Mouse (Mus musculus): ENCODE measurements around the gene Ctnnbip1. TPM values are rescaled to one million over a fixed set of nuclear protein-coding genes. Genes with fewer than 3 reads are reported as not detected.

The Ctnnbip1 gene
- polyA plus RNA-seq, 1 experiment from 2014 or later = 81.2 TPM

DNA sequence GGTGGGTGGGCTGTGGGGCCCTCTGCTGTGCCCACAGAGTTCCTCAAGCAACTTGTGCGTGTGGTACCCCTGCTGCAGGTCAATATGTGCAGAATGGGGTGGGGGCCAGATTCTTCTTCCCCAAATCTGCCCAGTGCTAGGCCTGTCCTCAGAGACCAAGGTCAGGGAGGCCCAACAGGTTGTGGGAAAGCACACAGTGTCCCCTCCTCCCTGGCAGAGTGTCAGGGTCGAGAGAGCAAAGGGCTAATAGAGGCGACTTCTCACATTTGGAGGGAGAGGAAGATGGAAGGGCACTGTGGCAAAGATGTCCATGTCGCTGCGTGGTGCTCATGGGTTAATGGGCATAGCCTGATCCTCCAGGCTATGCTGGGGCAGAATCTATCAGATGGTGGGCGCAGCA lies 7.8 kb downstream of the Ctnnbip1 start:
- Histone ChIP-seq H3K4me2 (no peak overlapping the region), H3K4me3 (no peak overlapping the region), H3K9ac (0 out of 2 replicates have a peak overlapping the region, but pooled peaks have one; percentile 3), H3K27ac (no peak overlapping the region; the same call in 1 of the 2 replicates), H3K4me1 (peaks cover 29% of the 10 kb centered on the region), H3K36me3 (ENCODE audit: poor library complexity, severe bottlenecking) (no peaks in the 10 kb centered on the region), H3K27me3 (no peaks in the 10 kb centered on the region), H3K9me3 (replicated peaks) (no peaks in the 10 kb centered on the region)
- no peak for ATAC-seq
- WGBS = 78% methylated on average over 6 of the region's 6 CpGs

DNA sequence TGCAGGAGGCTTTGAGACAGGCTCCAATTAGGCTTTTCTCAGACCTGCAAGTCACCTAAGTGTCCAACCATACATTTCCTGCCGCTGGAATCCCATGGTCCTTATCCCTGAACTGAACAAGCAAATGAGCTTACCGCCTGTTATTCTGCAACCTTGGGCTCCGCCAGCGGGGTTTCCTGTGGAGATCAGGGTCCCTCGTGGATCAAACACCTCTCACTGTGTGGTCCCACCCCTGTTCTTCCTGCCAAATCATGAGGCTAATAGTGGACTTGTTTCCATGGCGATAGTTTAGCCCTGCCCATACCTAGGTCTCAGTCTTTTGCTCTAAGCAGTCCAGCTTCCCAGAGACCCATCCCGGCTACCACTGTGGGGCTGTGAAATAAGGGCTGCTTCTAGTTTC lies 8.3 kb downstream of the Ctnnbip1 start:
- Histone ChIP-seq H3K36me3 (ENCODE audit: poor library complexity, severe bottlenecking) (no peaks in the 10 kb centered on the region), H3K27me3 (no peaks in the 10 kb centered on the region), H3K9me3 (replicated peaks) (no peaks in the 10 kb centered on the region), H3K4me1 (peaks cover 29% of the 10 kb centered on the region), H3K4me2 (no peak overlapping the region; the same call in 1 of the 2 replicates), H3K9ac (peak overlapping the region; percentile 3; the same call in 1 of the 2 replicates), H3K27ac (no peak overlapping the region), H3K4me3 (no peak overlapping the region)
- ATAC-seq = peak; percentile 27; the same call in 1 of the 2 replicates
- 22% methylated on average over 7 of the region's 7 CpGs for WGBS

DNA sequence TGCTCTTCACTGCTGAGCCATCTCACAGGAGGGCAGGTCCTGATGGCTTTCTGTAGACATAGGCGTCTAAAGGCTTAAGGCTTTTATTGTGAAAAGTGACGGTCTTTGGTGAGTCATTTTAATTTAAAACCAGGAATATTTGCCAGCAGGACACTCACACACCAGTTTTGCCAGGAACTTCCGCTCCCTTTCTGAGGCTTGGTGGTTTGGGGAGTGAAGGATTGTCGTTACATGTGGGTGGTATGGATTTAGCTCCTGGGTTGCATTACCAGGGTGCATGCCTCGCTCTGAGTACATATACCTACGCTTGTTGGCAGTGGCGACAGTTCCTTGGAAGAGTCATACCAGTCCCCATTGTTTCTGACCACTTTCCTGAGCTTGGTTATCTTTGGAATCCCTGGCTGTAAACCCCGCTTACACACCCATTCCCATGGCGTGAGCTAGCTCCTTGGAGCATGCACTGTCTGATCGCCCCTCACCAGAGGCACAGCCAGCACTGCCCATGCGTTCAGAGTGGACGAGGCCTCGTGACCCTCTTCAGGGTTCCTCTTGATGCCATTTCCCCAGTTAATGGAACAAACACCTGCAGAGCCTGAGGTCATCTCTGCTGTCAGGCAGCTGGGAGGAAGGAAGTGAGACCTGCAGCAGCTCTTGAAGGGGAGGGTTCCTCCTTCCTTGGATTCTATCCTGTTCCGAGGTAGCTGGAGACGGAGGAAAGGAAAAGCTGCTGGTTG lies 9.8 kb downstream of the Ctnnbip1 start:
- no peaks in the 10 kb centered on the region for H3K36me3 ChIP-seq (ENCODE audit: poor library complexity, severe bottlenecking)
- 83% methylated on average over 15 of the region's 15 CpGs for WGBS
- H3K4me3 ChIP-seq = no peak overlapping the region
- peaks cover 29% of the 10 kb centered on the region for H3K4me1 ChIP-seq
- no peak overlapping the region for H3K27ac ChIP-seq
- H3K9ac ChIP-seq = no peak overlapping the region
- H3K4me2 ChIP-seq = no peak overlapping the region
- H3K27me3 ChIP-seq = no peaks in the 10 kb centered on the region
- ATAC-seq = no peak
- H3K9me3 ChIP-seq (replicated peaks) = no peaks in the 10 kb centered on the region

DNA sequence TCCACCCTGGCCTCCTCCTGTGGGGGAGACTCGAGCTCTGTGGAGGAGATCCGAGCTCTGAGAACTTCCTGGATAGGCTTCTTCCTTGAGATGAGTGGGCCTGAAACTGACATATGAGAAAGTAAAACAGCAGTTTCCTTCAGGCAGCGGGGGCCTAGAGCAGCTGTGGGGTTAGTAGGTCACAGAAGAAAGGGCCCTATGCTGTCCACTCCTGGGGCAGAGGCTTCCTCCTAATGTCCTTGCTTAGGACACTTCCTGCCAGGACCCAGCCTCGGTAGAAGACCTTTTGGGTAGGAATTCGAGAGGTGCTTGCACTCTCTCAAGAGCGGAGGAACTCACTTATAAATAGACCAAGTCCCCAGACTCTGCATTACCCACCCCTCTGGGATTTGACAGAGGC lies 11.7 kb downstream of the Ctnnbip1 start:
- peaks cover 20% of the 10 kb centered on the region for H3K4me1 ChIP-seq
- no peak overlapping the region for H3K27ac ChIP-seq
- H3K9ac ChIP-seq = no peak overlapping the region
- no peaks in the 10 kb centered on the region for H3K27me3 ChIP-seq
- H3K4me3 ChIP-seq = no peak overlapping the region
- H3K36me3 ChIP-seq (ENCODE audit: poor library complexity, severe bottlenecking) = no peaks in the 10 kb centered on the region
- no peak overlapping the region for H3K4me2 ChIP-seq
- 94% methylated on average over 6 of the region's 6 CpGs for WGBS
- ATAC-seq = no peak
- H3K9me3 ChIP-seq (replicated peaks) = no peaks in the 10 kb centered on the region

DNA sequence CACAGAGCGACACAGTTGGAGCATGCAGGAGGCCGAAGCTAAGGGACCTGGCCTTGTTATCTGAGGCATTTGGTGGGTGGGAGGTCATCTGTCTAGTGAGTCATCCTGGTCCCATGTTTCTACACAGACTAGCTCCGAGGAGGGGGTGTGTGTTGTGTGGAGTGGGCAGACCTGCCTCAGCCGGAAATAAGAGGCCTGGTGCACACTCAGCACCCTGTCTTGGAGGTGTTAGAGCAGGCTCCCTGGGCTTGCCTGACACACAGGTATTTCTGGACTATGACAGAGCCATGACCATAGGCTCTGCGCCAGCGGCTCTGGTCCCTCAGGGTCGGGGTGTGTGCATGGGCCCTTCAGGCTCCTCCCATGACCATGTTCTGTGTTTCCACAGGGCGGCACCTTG lies 21.4 kb downstream of the Ctnnbip1 start:
- Histone ChIP-seq H3K9ac (no peak overlapping the region), H3K36me3 (ENCODE audit: poor library complexity, severe bottlenecking) (no peaks in the 10 kb centered on the region), H3K4me1 (peaks cover 17% of the 10 kb centered on the region), H3K4me3 (no peak overlapping the region), H3K27me3 (no peaks in the 10 kb centered on the region), H3K27ac (no peak overlapping the region), H3K4me2 (no peak overlapping the region), H3K9me3 (replicated peaks) (no peaks in the 10 kb centered on the region)
- 86% methylated on average over 8 of the region's 8 CpGs for WGBS
- ATAC-seq = no peak

DNA sequence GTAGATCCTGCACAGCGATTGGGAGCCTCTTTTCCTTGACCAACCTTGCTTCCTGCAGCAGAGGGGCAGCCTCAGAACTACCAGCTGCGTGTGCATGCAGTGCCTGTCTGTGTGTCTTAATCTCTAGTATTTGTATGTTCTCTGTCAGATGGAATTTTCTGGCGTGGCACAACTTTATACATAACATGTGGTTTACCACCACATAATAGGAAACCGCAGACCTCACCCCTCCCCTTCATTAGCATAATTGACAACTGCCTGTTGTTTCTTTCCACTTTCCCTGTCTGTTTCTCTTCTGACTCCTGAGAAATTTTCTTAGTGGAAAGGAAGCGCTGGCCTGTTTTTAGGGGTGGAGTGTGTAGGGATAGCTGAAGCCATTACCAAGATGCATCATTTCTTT lies 23.9 kb downstream of the Ctnnbip1 start:
- Histone ChIP-seq H3K9ac (no peak overlapping the region), H3K4me3 (no peak overlapping the region), H3K4me2 (no peak overlapping the region), H3K27me3 (no peaks in the 10 kb centered on the region), H3K9me3 (replicated peaks) (no peaks in the 10 kb centered on the region), H3K27ac (no peak overlapping the region), H3K36me3 (ENCODE audit: poor library complexity, severe bottlenecking) (peaks cover 17% of the 10 kb centered on the region), H3K4me1 (peaks cover 13% of the 10 kb centered on the region)
- WGBS = 61% methylated on average over 5 of the region's 5 CpGs
- ATAC-seq = no peak

DNA sequence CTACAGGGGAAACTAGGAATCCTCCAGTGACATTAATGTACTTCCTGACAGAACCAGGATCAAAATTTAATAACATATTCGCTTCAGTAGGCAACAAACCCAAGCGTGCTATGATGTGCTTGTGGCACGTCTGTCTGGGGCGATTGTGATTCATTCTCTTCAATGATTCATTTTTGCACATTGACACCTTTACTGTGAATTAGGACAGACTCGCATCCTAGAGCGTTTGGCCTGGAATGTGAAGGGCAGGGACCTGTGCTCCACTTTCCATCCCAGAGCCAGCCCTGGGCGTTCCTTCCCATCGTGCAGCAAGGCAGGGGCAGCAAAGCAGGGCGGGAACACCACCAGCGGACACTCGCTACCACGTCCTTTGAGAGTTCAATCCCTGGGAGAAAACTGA lies 24.4 kb downstream of the Ctnnbip1 start:
- no peak overlapping the region for H3K4me3 ChIP-seq
- no peaks in the 10 kb centered on the region for H3K27me3 ChIP-seq
- H3K9ac ChIP-seq = no peak overlapping the region
- H3K4me1 ChIP-seq = peaks cover 13% of the 10 kb centered on the region
- H3K36me3 ChIP-seq (ENCODE audit: poor library complexity, severe bottlenecking) = peaks cover 22% of the 10 kb centered on the region
- H3K9me3 ChIP-seq (replicated peaks) = no peaks in the 10 kb centered on the region
- H3K4me2 ChIP-seq = no peak overlapping the region
- no peak for ATAC-seq
- H3K27ac ChIP-seq = no peak overlapping the region
- WGBS = 77% methylated on average over 12 of the region's 12 CpGs

DNA sequence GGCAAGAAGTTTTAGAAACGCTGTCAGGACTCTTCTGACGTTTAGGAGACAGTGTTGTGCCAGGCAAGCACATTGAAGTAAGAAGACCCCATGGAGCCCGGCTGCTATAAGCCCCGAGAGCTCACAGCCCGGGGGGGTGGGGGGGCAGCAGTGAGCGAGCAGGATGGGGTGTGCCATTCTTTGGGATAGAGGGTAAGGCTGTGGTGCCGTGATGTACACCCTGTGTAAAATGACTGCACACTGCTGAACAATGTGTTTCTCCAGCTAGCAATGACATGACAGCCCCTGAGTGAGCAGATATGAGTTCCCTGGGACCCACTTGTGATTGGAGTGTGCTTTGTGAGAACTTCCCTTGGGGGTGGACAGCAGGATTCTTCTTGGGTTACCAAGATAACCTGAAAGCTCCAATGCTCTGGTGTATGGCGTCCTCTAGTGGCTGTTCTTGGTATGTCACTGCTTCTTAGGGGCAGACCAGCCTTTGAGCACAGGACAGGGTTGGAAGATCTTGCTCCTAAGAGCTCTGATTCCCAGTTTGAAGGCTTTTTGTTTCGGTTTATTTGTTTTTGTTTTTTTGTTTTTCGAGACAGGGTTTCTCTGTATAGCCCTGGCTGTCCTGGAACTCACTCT lies 25.0 kb downstream of the Ctnnbip1 start:
- H3K4me3 ChIP-seq = no peak overlapping the region
- ATAC-seq = peak; percentile 48; the same call in 1 of the 2 replicates
- H3K36me3 ChIP-seq (ENCODE audit: poor library complexity, severe bottlenecking) = peaks cover 24% of the 10 kb centered on the region
- H3K27me3 ChIP-seq = no peaks in the 10 kb centered on the region
- no peak overlapping the region for H3K4me2 ChIP-seq
- H3K9me3 ChIP-seq (replicated peaks) = no peaks in the 10 kb centered on the region
- 39% methylated on average over 10 of the region's 10 CpGs for WGBS
- H3K4me1 ChIP-seq = peaks cover 13% of the 10 kb centered on the region
- no peak overlapping the region for H3K9ac ChIP-seq
- no peak overlapping the region for H3K27ac ChIP-seq

DNA sequence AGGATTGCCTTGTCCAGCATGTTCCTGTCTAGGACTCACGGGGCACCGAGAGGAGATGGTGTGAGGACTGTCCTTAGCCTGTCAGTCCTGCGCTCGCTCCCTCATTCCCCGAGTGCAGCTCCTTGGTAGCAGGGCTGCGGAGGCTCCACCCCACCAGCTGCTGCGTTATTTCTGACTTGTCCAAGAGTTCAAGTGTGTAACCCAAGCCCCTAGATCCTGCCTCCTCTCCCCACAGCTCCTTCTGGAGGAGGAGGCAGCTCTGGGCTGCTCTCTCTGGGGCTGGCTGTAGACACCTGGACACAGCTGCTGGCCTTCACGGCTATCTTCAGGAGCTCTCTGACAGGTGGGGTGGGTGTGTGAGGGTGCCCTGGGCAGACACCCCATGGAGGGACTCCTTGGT lies 26.9 kb downstream of the Ctnnbip1 start:
- WGBS = 88% methylated on average over 8 of the region's 8 CpGs
- Histone ChIP-seq H3K27me3 (no peaks in the 10 kb centered on the region), H3K27ac (no peak overlapping the region), H3K4me2 (no peak overlapping the region), H3K9me3 (replicated peaks) (no peaks in the 10 kb centered on the region), H3K36me3 (ENCODE audit: poor library complexity, severe bottlenecking) (peaks cover 27% of the 10 kb centered on the region), H3K4me3 (no peak overlapping the region), H3K4me1 (peaks cover 5% of the 10 kb centered on the region), H3K9ac (no peak overlapping the region)
- ATAC-seq = no peak

DNA sequence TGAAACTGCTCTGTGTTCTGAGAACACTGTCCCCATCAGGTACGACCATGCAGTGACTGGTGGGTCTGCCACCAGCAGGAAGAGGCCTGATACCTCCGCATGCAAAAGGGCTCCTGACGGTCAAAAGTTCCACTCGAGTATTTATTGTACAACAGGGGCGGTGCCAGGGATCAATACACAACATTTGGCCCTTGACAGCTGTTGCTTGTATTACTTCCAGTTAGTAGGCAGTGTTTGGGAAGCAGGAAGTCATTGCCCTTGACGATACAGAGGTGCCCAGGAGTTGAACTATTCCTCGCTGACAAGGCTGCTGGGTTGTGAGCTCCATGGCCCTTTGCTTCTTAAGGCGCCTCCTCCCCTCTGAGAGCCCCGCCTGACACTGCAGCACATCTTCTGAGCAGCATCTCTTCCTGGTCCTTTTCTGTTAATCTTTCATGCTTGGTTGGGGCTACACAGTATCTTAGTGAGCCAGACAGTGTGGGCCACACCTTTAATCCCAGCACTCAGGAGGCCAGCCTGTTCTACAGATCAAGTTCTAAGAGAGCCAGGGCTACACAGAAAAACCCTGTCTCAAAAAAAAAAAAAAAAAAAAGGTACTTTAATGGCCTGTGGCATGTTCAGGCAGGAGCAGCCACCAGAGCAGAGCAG lies 28.9 kb downstream of the Ctnnbip1 start:
- Histone ChIP-seq H3K4me2 (no peak overlapping the region), H3K36me3 (ENCODE audit: poor library complexity, severe bottlenecking) (peaks cover 27% of the 10 kb centered on the region), H3K9ac (no peak overlapping the region), H3K27me3 (no peaks in the 10 kb centered on the region), H3K4me3 (no peak overlapping the region), H3K4me1 (peaks cover 2% of the 10 kb centered on the region), H3K27ac (no peak overlapping the region), H3K9me3 (replicated peaks) (no peaks in the 10 kb centered on the region)
- 86% methylated on average over 9 of the region's 9 CpGs for WGBS
- ATAC-seq = no peak

DNA sequence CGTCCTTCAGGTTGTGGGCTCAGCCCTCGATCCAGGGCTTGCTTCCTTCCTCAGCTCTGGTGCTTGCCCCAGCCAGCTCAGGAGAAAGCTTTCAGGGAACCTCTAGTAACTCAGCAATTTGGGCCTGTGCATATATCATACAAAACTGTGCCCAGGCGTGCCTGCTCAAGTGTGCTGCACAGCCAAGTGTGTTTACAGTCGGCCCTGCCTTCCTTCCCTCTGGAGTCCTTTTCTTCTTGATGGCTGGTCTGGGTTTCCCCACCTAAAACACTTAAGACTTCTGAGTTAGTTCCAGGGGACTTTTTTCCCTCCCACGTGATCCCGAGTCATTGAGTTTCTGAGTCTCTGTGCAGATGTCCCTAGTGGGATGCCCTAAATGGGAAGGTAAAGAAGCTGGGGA lies 29.5 kb downstream of the Ctnnbip1 start:
- no peak overlapping the region for H3K4me2 ChIP-seq
- H3K4me1 ChIP-seq = no peaks in the 10 kb centered on the region; the same call in 1 of the 2 replicates
- no peak overlapping the region for H3K4me3 ChIP-seq
- no peak for ATAC-seq
- 81% methylated on average over 6 of the region's 6 CpGs for WGBS
- no peak overlapping the region for H3K9ac ChIP-seq
- no peaks in the 10 kb centered on the region for H3K27me3 ChIP-seq
- no peaks in the 10 kb centered on the region for H3K9me3 ChIP-seq (replicated peaks)
- H3K27ac ChIP-seq = no peak overlapping the region
- H3K36me3 ChIP-seq (ENCODE audit: poor library complexity, severe bottlenecking) = peaks cover 27% of the 10 kb centered on the region

DNA sequence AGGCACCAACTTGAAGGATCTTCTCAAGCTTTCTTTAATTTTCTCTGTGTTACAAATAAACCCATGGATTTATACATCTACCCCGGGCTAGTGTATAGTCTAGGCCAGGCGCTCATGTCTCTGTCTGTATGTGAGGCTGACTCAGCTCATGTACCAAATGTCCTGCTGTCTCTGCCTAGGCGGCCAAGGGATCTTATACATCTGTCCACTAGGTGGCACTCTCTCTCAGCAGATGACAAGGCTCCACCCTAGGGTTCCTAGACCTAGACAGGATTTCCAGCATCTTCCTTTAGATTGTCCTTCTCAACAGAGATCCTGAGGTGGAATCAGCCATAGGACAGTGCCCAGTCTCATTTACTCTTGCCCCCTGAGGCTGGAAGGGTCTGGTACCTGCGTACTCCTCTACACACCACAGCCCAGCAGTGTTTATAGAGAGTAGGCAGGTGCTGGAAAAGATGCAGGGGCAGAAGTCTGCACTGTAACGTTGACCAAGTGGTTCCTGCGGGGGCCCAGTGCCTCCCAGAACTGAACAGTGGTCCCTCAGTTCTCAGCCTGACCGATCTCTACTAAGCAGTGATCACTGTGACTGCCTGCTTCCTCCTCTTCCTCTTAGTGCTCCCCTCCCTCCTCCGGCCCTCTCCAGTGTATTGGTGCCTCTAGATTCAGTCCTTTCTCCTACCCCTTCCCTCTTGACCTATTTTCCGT lies 31.3 kb downstream of the Ctnnbip1 start:
- Histone ChIP-seq H3K4me3 (no peak overlapping the region), H3K27ac (no peak overlapping the region; the same call in 1 of the 2 replicates), H3K36me3 (ENCODE audit: poor library complexity, severe bottlenecking) (peaks cover 27% of the 10 kb centered on the region), H3K4me2 (no peak overlapping the region), H3K9ac (no peak overlapping the region), H3K9me3 (replicated peaks) (no peaks in the 10 kb centered on the region), H3K4me1 (0 out of 2 replicates have a peak, but pooled peaks cover 3% of the 10 kb centered on the region), H3K27me3 (no peaks in the 10 kb centered on the region)
- WGBS = 67% methylated on average over 9 of the region's 9 CpGs
- peak; percentile 88 for ATAC-seq

All from forebrain, embryonic 13.5 days (tissue).